Mouse (Mus musculus) forebrain, embryonic 10.5 days (tissue): ENCODE measurements around the gene Nrxn2. TPM values are rescaled to one million over a fixed set of nuclear protein-coding genes. Genes with fewer than 3 reads are reported as not detected.

Source experiments
- DNase-seq: peaks from one replicate; pipeline ENCODE4 v3.0.0-alpha.2; 2017; ENCODE audit warnings: low spot score; ENCODE audit errors: extremely low spot score
- H3K27ac ChIP-seq: fragments of 300-500 bp; sonication (generic); 2 replicates; pipeline ENCODE4 v1.5.1; 2016; ENCODE audit warnings: mild to moderate bottlenecking
- H3K27me3 ChIP-seq: fragments of 300-500 bp; sonication (generic); 2 replicates; pipeline ENCODE4 v1.6.1; 2016; ENCODE audit warnings: mild to moderate bottlenecking; ENCODE audit not compliant: poor library complexity, severe bottlenecking
- H3K36me3 ChIP-seq: fragments of 300-500 bp; sonication (generic); replicated peaks from 2 replicates; pipeline ENCODE4 v1.6.1; 2016; ENCODE audit warnings: mild to moderate bottlenecking, moderate library complexity
- H3K4me1 ChIP-seq: fragments of 300-500 bp; sonication (generic); 2 replicates; pipeline ENCODE4 v1.6.1; 2016
- H3K4me3 ChIP-seq: fragments of 300-500 bp; sonication (generic); 2 replicates; pipeline ENCODE4 v1.5.1; 2016; ENCODE audit warnings: mild to moderate bottlenecking, moderate library complexity
- H3K9me3 ChIP-seq: fragments of 300-500 bp; sonication (generic); 2 replicates; pipeline ENCODE4 v1.6.1; 2016; ENCODE audit warnings: mild to moderate bottlenecking, moderate library complexity
- WGBS: fragments of 180-500 bp; shearing (Covaris S2); methylation state at CpG from one replicate; pipeline ENCODE4 v1.1.7; 2016; 5-methylcytosine and 5-hydroxymethylcytosine counted together
- polyA plus RNA-seq: library from polyadenylated mRNA; unstranded; fragments of >200 nt; fragmentation: Nextera tagmentation; extraction: Ambion mirVana; gene quantifications from 2 replicates; pipeline ENCODE4 v1.2.1, GENCODE M21; 2016

Nrxn2 gene
- polyA plus RNA-seq, 1 experiment from 2014 or later: 3.1 TPM

DNA sequence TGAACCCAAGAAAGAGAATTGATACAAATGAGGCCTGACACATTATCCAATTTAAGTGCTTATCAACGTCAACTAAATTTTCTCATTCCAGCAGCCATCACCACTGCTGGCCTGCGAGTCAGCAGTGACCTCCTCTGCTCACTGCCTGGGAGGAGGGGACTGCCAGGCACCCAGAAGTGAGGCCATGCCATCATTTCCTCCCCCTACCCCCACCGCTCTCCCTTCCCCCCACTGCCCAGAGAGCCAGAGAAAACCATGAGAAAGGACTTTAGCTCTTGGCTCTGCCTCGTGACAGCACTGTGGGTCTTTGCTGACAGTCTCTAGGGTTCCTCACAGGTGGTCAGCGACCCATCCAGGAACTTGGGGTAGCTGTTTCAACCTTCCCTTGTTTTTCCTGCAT is 56.6 kb downstream of the Nrxn2 start:
- no peak for DNase-seq
- Histone ChIP-seq H3K4me3 (no peak overlapping the region), H3K27ac (peak overlapping the region; percentile 51; the same call in 1 of the 2 replicates), H3K4me1 (peaks cover 23% of the 10 kb centered on the region), H3K36me3 (no peaks in the 10 kb centered on the region), H3K9me3 (no peaks in the 10 kb centered on the region), H3K27me3 (no peaks in the 10 kb centered on the region)
- 50% methylated on average over 5 of the region's 5 CpGs for WGBS

- Histone ChIP-seq H3K36me3 (no peaks in the 10 kb centered on the region), H3K4me1 (peaks cover 23% of the 10 kb centered on the region), H3K27me3 (no peaks in the 10 kb centered on the region), H3K9me3 (no peaks in the 10 kb centered on the region), H3K27ac (no peak overlapping the region), H3K4me3 (no peak overlapping the region)
- WGBS: 84% methylated on average over 4 of the region's 4 CpGs
- no peak for DNase-seq
Measured at GRCm38 (mm10) chr19:6477007-6477406, 58.5 kb downstream of the Nrxn2 start.

DNA sequence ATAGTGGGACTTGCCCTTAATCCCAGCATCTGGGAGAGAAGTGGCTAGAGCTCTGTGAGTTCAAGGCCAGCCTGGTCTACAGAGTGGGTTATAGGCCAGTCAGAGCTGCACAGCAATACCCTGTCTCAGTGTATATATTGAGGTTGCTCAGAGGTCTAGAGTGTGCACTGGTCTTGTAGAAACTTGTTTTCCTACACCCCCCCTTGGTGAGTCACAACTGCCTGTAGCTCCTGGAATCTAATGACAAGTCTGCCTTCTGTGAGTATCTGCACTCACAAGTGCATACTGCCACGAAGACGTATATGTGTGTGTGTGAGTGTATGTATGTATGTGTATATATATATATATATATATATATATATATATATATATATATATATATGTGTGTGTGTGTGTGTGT is 60.0 kb downstream of the Nrxn2 start:
- Histone ChIP-seq H3K27me3 (no peaks in the 10 kb centered on the region), H3K4me3 (no peak overlapping the region), H3K27ac (no peak overlapping the region), H3K9me3 (no peaks in the 10 kb centered on the region), H3K4me1 (peaks cover 30% of the 10 kb centered on the region), H3K36me3 (no peaks in the 10 kb centered on the region)
- DNase-seq: no peak
- WGBS: 97% methylated on average over 2 of the region's 2 CpGs

GRCm38 (mm10) chr19:6482886-6483285 is 64.4 kb downstream of the Nrxn2 start:
- Histone ChIP-seq H3K9me3 (no peaks in the 10 kb centered on the region), H3K27ac (0 out of 2 replicates have a peak overlapping the region, but pooled peaks have one; percentile 3), H3K36me3 (no peaks in the 10 kb centered on the region), H3K27me3 (peaks cover 14% of the 10 kb centered on the region; the same call in 1 of the 2 replicates), H3K4me1 (peaks cover 30% of the 10 kb centered on the region), H3K4me3 (no peak overlapping the region)
- no peak for DNase-seq
- WGBS: 88% methylated on average over 6 of the region's 6 CpGs

GRCm38 (mm10) chr19:6485059-6485630 is 66.6 kb downstream of the Nrxn2 start:
- H3K36me3 ChIP-seq: no peaks in the 10 kb centered on the region
- DNase-seq: no peak
- 90% methylated on average over 13 of the region's 13 CpGs for WGBS
- peaks cover 24% of the 10 kb centered on the region for H3K4me1 ChIP-seq
- H3K27ac ChIP-seq: no peak overlapping the region
- H3K9me3 ChIP-seq: no peaks in the 10 kb centered on the region
- H3K27me3 ChIP-seq: peaks cover 30% of the 10 kb centered on the region
- H3K4me3 ChIP-seq: no peak overlapping the region

- peak; percentile 86 for DNase-seq
- H3K27ac ChIP-seq: no peak overlapping the region
- no peaks in the 10 kb centered on the region for H3K9me3 ChIP-seq
- H3K4me3 ChIP-seq: no peak overlapping the region
- H3K36me3 ChIP-seq: no peaks in the 10 kb centered on the region
- peaks cover 22% of the 10 kb centered on the region for H3K4me1 ChIP-seq
- peaks cover 69% of the 10 kb centered on the region for H3K27me3 ChIP-seq
- 0% methylated on average over 4 of the region's 4 CpGs for WGBS
Measured at GRCm38 (mm10) chr19:6489030-6489429, 70.5 kb downstream of the Nrxn2 start.

DNA sequence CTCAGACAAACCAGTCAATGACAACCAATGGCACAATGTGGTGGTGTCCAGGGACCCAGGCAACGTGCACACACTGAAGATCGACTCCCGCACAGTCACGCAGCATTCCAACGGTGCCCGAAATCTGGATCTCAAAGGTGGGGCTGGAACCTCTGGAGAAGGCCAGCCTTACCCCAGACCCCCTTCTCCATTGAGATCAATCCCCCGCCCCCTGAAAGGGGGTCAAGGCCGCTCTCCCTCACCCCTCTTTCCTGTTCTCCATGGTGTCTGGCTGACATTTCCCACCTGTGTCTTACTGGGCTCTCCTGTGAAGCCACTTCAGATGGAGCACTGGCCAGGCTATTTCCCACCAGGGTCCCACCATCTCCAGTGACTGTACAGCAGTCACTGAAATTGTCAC is 73.0 kb downstream of the Nrxn2 start:
- Histone ChIP-seq H3K4me3 (no peak overlapping the region), H3K4me1 (peaks cover 39% of the 10 kb centered on the region), H3K27ac (no peak overlapping the region), H3K9me3 (no peaks in the 10 kb centered on the region), H3K27me3 (peaks cover 87% of the 10 kb centered on the region), H3K36me3 (no peaks in the 10 kb centered on the region)
- no peak for DNase-seq
- WGBS: 89% methylated on average over 8 of the region's 8 CpGs

GRCm38 (mm10) chr19:6492124-6492523 is 73.6 kb downstream of the Nrxn2 start:
- Histone ChIP-seq H3K9me3 (no peaks in the 10 kb centered on the region), H3K4me3 (no peak overlapping the region), H3K27me3 (peaks cover 93% of the 10 kb centered on the region), H3K27ac (no peak overlapping the region), H3K4me1 (peaks cover 39% of the 10 kb centered on the region), H3K36me3 (no peaks in the 10 kb centered on the region)
- DNase-seq: peak; percentile 71
- WGBS: 27% methylated on average over 12 of the region's 12 CpGs

DNA sequence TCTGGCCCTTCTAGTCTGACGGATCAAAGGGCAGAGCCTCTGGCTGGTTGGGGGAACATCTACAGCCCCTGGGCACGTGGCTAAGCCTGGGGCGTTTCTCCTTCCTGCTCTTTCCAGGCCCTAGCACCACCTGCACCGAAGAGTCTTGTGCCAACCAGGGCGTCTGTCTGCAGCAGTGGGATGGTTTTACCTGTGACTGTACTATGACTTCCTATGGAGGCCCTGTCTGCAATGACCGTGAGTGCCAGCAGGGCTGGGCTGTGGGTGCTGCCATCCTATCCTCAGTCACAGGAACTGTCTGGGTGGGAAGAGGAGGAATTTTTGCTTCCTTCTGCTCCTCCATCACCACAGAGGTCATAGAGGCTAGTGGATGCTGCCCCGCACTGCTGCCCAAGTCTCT is 74.7 kb downstream of the Nrxn2 start:
- no peak for DNase-seq
- Histone ChIP-seq H3K4me1 (peaks cover 43% of the 10 kb centered on the region), H3K4me3 (no peak overlapping the region), H3K27ac (no peak overlapping the region), H3K9me3 (no peaks in the 10 kb centered on the region), H3K36me3 (no peaks in the 10 kb centered on the region), H3K27me3 (peaks cover 93% of the 10 kb centered on the region)
- WGBS: 84% methylated on average over 7 of the region's 7 CpGs

GRCm38 (mm10) chr19:6494032-6494431 is 75.5 kb downstream of the Nrxn2 start:
- H3K36me3 ChIP-seq: no peaks in the 10 kb centered on the region
- H3K9me3 ChIP-seq: no peaks in the 10 kb centered on the region
- no peak for DNase-seq
- peaks cover 51% of the 10 kb centered on the region for H3K4me1 ChIP-seq
- H3K4me3 ChIP-seq: no peak overlapping the region
- 71% methylated on average over 7 of the region's 7 CpGs for WGBS
- H3K27ac ChIP-seq: no peak overlapping the region
- H3K27me3 ChIP-seq: peaks cover 96% of the 10 kb centered on the region

DNA sequence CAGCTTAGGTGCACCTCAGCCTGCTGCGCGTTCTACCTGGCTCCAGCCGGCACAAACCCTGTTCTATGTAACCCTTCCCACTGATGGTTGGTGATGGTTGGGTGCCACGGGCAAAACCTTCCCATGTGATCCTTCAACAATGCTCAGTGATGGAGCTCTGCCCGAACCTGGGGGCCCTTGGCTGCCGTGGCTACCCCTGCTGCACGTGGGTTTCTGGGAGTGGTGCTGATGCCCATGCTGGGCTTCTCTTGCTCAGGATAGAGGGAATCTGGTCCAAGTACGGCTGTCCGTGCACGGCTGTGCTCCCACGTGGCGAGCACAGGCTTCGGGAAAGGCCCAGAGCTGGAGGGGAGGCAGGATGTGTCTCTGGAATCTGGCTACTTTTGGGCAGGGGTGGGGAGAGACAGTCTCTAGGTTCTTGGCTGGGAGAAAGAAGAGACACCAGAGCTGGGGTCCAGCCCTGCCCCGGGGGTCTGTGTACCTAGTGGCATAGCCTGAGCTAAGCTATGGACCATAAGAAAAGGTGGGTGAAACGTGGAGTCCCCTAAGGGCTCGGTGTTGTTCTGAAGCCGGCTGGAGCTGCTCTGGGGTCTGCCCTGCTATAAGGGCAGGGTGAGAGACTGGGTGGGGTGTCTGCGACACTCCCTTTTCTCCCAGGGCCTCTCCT is 76.1 kb downstream of the Nrxn2 start:
- DNase-seq: no peak
- WGBS: 74% methylated on average over 18 of the region's 18 CpGs
- Histone ChIP-seq H3K27me3 (peaks cover 99% of the 10 kb centered on the region), H3K9me3 (no peaks in the 10 kb centered on the region), H3K36me3 (no peaks in the 10 kb centered on the region), H3K4me1 (peaks cover 57% of the 10 kb centered on the region), H3K4me3 (no peak overlapping the region), H3K27ac (no peak overlapping the region)

GRCm38 (mm10) chr19:6495714-6496113 is 77.2 kb downstream of the Nrxn2 start:
- peak overlapping the region; percentile 4; the same call in 1 of the 2 replicates for H3K27ac ChIP-seq
- DNase-seq: no peak
- H3K36me3 ChIP-seq: no peaks in the 10 kb centered on the region
- H3K4me1 ChIP-seq: peaks cover 68% of the 10 kb centered on the region
- 43% methylated on average over 8 of the region's 8 CpGs for WGBS
- peaks cover 99% of the 10 kb centered on the region for H3K27me3 ChIP-seq
- H3K4me3 ChIP-seq: no peak overlapping the region
- H3K9me3 ChIP-seq: no peaks in the 10 kb centered on the region

- H3K4me3 ChIP-seq: peak overlapping the region; percentile 84
- H3K36me3 ChIP-seq: no peaks in the 10 kb centered on the region
- H3K4me1 ChIP-seq: peaks cover 77% of the 10 kb centered on the region
- 5% methylated on average over 6 of the region's 6 CpGs for WGBS
- no peak for DNase-seq
- H3K9me3 ChIP-seq: no peaks in the 10 kb centered on the region
- peaks cover 99% of the 10 kb centered on the region for H3K27me3 ChIP-seq
- H3K27ac ChIP-seq: peak overlapping the region; percentile 92
Measured at GRCm38 (mm10) chr19:6496462-6497149, 78.1 kb downstream of the Nrxn2 start.
